In genomic region chr19:10182142-10182541, GRCm38 (mm10) we compare ENCODE assay signal across 8 mouse cellular contexts. TPM values are rescaled to one million over a fixed set of nuclear protein-coding genes. Genes with fewer than 3 reads are reported as not detected.
DNase-seq lines count a peak whose midpoint lies in the region; ATAC-seq and TF ChIP-seq lines count a peak whose summit lies in the region.

No protein-coding gene starts in this region.

- ATAC-seq in kidney, embryonic 15.5 days (replicated peaks; ENCODE audit: low FRiP score), result no peak
- 0 out of 2 replicates have a peak, but pooled peaks have one; percentile 2 for ATAC-seq in hindbrain, embryonic 13.5 days (ENCODE audit: low FRiP score)
- no peak; the same call in 1 of the 2 replicates for ATAC-seq in midbrain, embryonic 13.5 days

- H3K4me1 ChIP-seq in kidney, embryonic 15.5 days, result peaks cover 26% of the 10 kb centered on the region
- H3K4me1 ChIP-seq in bone marrow, adult 2 months (ENCODE audit: control insufficient read depth, insufficient read depth, low read length), result peaks cover 5% of the 10 kb centered on the region; the same call in 1 of the 2 replicates
- peaks cover 38% of the 10 kb centered on the region for H3K4me1 ChIP-seq in hindbrain, embryonic 13.5 days (replicated peaks)
- H3K4me1 ChIP-seq in midbrain, embryonic 13.5 days (replicated peaks), result peaks cover 37% of the 10 kb centered on the region

- DNase-seq in kidney, postnatal 36 days, result no peak
- DNase-seq in layer of hippocampus, adult 9-11 months, result no peak
- DNase-seq in embryo, embryonic 10.5 days (ENCODE audit: low spot score), result no peak
- no peak for DNase-seq in urinary bladder, postnatal 14 days (ENCODE audit: low spot score)

- no peak for TF ChIP-seq POLR2A in bone marrow, adult 2 months (IDR thresholded peaks at IDR 0.05; ENCODE audit: borderline replicate concordance, control insufficient read depth, low read depth, low read length)

- TF ChIP-seq CTCF in bone marrow, adult 2 months (IDR thresholded peaks at IDR 0.05; ENCODE audit: control insufficient read depth, insufficient read depth, low read length), result no peak

- H3K27me3 ChIP-seq in kidney, embryonic 15.5 days, result no peaks in the 10 kb centered on the region
- no peaks in the 10 kb centered on the region for H3K27me3 ChIP-seq in hindbrain, embryonic 13.5 days
- H3K27me3 ChIP-seq in midbrain, embryonic 13.5 days, result no peaks in the 10 kb centered on the region

- H3K36me3 ChIP-seq in kidney, embryonic 15.5 days, result peaks cover 23% of the 10 kb centered on the region
- peaks cover 21% of the 10 kb centered on the region for H3K36me3 ChIP-seq in hindbrain, embryonic 13.5 days
- H3K36me3 ChIP-seq in midbrain, embryonic 13.5 days, result peaks cover 23% of the 10 kb centered on the region

- H3K4me3 ChIP-seq in kidney, embryonic 15.5 days (replicated peaks), result peak overlapping the region; percentile 80
- peak overlapping the region; percentile 83 for H3K4me3 ChIP-seq in bone marrow, adult 2 months (replicated peaks; ENCODE audit: control insufficient read depth, low read depth, low read length)
- peak overlapping the region; percentile 95 for H3K4me3 ChIP-seq in hindbrain, embryonic 13.5 days
- H3K4me3 ChIP-seq in midbrain, embryonic 13.5 days (replicated peaks), result peak overlapping the region; percentile 63

- H3K9ac ChIP-seq in kidney, embryonic 15.5 days, result no peak overlapping the region
- peak overlapping the region; percentile 56; the same call in 1 of the 2 replicates for H3K9ac ChIP-seq in hindbrain, embryonic 13.5 days
- peak overlapping the region; percentile 89; the same call in 1 of the 2 replicates for H3K9ac ChIP-seq in midbrain, embryonic 13.5 days (replicated peaks)

- 32% methylated on average over 7 of the region's 7 CpGs for WGBS in kidney, embryonic 15.5 days
- 12% methylated on average over 7 of the region's 7 CpGs for WGBS in bone marrow, adult 2 months
- 36% methylated on average over 7 of the region's 7 CpGs for WGBS in hindbrain, embryonic 13.5 days
- 38% methylated on average over 7 of the region's 7 CpGs for WGBS in midbrain, embryonic 13.5 days

- no peaks in the 10 kb centered on the region for H3K9me3 ChIP-seq in kidney, embryonic 15.5 days (replicated peaks)
- no peaks in the 10 kb centered on the region for H3K9me3 ChIP-seq in hindbrain, embryonic 13.5 days
- H3K9me3 ChIP-seq in midbrain, embryonic 13.5 days, result no peaks in the 10 kb centered on the region

- peak overlapping the region; percentile 61; the same call in 1 of the 2 replicates for H3K27ac ChIP-seq in kidney, embryonic 15.5 days
- peak overlapping the region; percentile 33; the same call in 1 of the 2 replicates for H3K27ac ChIP-seq in bone marrow, adult 2 months (ENCODE audit: control insufficient read depth, insufficient read depth, low read depth, low read length, poor library complexity)
- H3K27ac ChIP-seq in hindbrain, embryonic 13.5 days, result peak overlapping the region; percentile 98
- peak overlapping the region; percentile 91 for H3K27ac ChIP-seq in midbrain, embryonic 13.5 days

- peak overlapping the region; percentile 76 for H3K4me2 ChIP-seq in kidney, embryonic 15.5 days
- H3K4me2 ChIP-seq in hindbrain, embryonic 13.5 days, result peak overlapping the region; percentile 84
- peak overlapping the region; percentile 91 for H3K4me2 ChIP-seq in midbrain, embryonic 13.5 days (replicated peaks)

RNA-seq across cellular contexts. Expression of gene Fads1, which starts 0.5 kb away (rescaled TPM):
- 95.3 and 108 TPM in 2 replicates for polyA plus RNA-seq in kidney, embryonic 15.5 days (2015; fragmentation: Nextera tagmentation; extraction: Ambion mirVana)
- polyA plus RNA-seq in bone marrow, adult 2 months (2011; ENCODE audit: insufficient read depth, insufficient read length, low replicate concordance, missing spikeins), result 20.9 and 24.8 TPM in 2 replicates
- polyA plus RNA-seq in hindbrain, embryonic 13.5 days (2015; fragmentation: Nextera tagmentation; extraction: Ambion mirVana), result 157 and 159 TPM in 2 replicates
- 173 and 178 TPM in 2 replicates for polyA plus RNA-seq in midbrain, embryonic 13.5 days (2015; fragmentation: Nextera tagmentation; extraction: Ambion mirVana)

RNA-seq across cellular contexts. Expression of gene Tmem258, which starts 21.7 kb away (rescaled TPM):
- polyA plus RNA-seq in kidney, embryonic 15.5 days (2015; fragmentation: Nextera tagmentation; extraction: Ambion mirVana), result 477 and 511 TPM in 2 replicates
- 54.6 and 126 TPM in 2 replicates for polyA plus RNA-seq in bone marrow, adult 2 months (2011; ENCODE audit: insufficient read depth, insufficient read length, low replicate concordance, missing spikeins)
- 386 and 403 TPM in 2 replicates for polyA plus RNA-seq in hindbrain, embryonic 13.5 days (2015; fragmentation: Nextera tagmentation; extraction: Ambion mirVana)
- polyA plus RNA-seq in midbrain, embryonic 13.5 days (2015; fragmentation: Nextera tagmentation; extraction: Ambion mirVana), result 386 and 396 TPM in 2 replicates

RNA-seq across cellular contexts. Expression of gene Fen1, which starts 21.8 kb away (rescaled TPM):
- 109 and 111 TPM in 2 replicates for polyA plus RNA-seq in kidney, embryonic 15.5 days (2015; fragmentation: Nextera tagmentation; extraction: Ambion mirVana)
- polyA plus RNA-seq in bone marrow, adult 2 months (2011; ENCODE audit: insufficient read depth, insufficient read length, low replicate concordance, missing spikeins), result 64.3 and 77.3 TPM in 2 replicates
- polyA plus RNA-seq in hindbrain, embryonic 13.5 days (2015; fragmentation: Nextera tagmentation; extraction: Ambion mirVana), result 34.4 and 34.9 TPM in 2 replicates
- polyA plus RNA-seq in midbrain, embryonic 13.5 days (2015; fragmentation: Nextera tagmentation; extraction: Ambion mirVana), result 47.9 and 49.6 TPM in 2 replicates

RNA-seq across cellular contexts. Expression of gene Myrf, which starts 58.4 kb away (rescaled TPM):
- 3.3 and 4.2 TPM in 2 replicates for polyA plus RNA-seq in kidney, embryonic 15.5 days (2015; fragmentation: Nextera tagmentation; extraction: Ambion mirVana)
- 0.35 TPM in 1 of 2 replicates, not detected in the other for polyA plus RNA-seq in bone marrow, adult 2 months (2011; ENCODE audit: insufficient read depth, insufficient read length, low replicate concordance, missing spikeins)
- polyA plus RNA-seq in hindbrain, embryonic 13.5 days (2015; fragmentation: Nextera tagmentation; extraction: Ambion mirVana), result 0.44 and 0.50 TPM in 2 replicates
- polyA plus RNA-seq in midbrain, embryonic 13.5 days (2015; fragmentation: Nextera tagmentation; extraction: Ambion mirVana), result 0.58 and 0.77 TPM in 2 replicates

Comparison
In these comparisons a context has a peak if more than half of its experiments do, and no peak if none do; other contexts are left out.
1. H3K27ac ChIP-seq: peak in every context shown above with its lines; median percentile 98 in hindbrain, embryonic 13.5 days; 91 in midbrain, embryonic 13.5 days; 61 in kidney, embryonic 15.5 days; 33 in bone marrow, adult 2 months.